Mouse (Mus musculus) brain, adult 10 weeks (tissue): ENCODE results near the gene Abcb4. TPM values are rescaled to one million over a fixed set of nuclear protein-coding genes. Genes with fewer than 3 reads are reported as not detected.

Experiments used
- polyA plus RNA-seq: library from polyadenylated mRNA; stranded (reverse); fragments of 350-450 nt; fragmentation: Illumina TruSeq; extraction: RNeasy Lipid Tissue Mini Kit (QIAGEN cat#74804); gene quantifications from one replicate; pipeline ENCODE4 v1.2.3, GENCODE M21; 2015; ENCODE audit warnings: low read depth, low replicate concordance

Gene Abcb4
- 2.5 TPM for polyA plus RNA-seq

DNA sequence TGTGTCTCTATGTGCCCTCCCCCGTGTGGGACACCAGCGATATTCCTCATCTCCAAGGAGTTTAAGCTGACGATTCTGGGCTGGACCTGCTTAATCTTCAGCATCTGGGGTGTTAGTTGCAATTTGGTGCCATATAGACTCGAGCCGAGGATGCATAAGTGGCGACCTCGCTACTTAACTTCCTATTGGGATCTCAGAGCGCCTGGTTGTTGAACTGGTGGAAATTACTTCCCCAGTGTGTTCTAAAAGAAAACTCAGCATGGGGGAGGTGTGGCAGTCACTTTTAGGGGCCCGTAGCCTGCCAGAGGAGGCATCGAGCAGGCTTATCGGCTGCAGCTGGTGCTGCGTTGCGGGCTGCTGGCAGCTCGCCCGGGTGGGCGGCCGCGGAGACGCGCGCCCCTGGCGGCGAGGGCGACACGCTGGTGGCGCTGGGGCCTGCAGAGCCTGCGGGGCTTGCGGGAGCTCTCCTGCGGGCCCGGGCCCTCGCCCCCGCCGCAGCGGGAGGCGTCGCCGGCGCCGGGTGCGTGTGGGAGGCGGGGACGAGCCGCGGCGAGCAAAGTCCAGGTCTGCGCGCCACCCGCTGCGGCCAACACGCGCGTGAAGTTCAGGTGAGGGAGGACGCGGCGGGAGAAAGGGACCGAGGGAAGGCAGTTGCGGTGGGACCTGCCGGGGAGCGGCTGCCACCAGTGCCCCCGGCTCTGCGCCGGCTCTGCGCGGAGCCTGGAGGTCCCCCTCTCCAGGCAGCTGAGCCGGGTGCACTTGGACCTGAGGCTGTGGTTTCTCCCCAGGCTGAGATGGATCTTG lies at the start of gene Abcb4:
Gene Abcb4 (plus strand): TSS at position 418 of the 804 bp plus-strand sequence.

GRCm38 (mm10) chr5:8996686-8997512 lies 103.4 kb downstream of the Abcb4 start, which contains the start of gene Crot:
TSS of gene Crot (minus strand) at chr5:8997324.

Other genes starting within 250 kb of the Abcb4 start
- gene Abcb1a, start 233.6 kb upstream of the Abcb4 start, polyA plus RNA-seq: 19.6 TPM
- 4.6 TPM for gene Abcb1b, start 95.6 kb upstream of the Abcb4 start, polyA plus RNA-seq
- 36.4 TPM for gene Crot, start 103.6 kb downstream of the Abcb4 start, polyA plus RNA-seq
- gene Tmem243, start 207.0 kb downstream of the Abcb4 start, polyA plus RNA-seq: 25.2 TPM